Mouse (Mus musculus) CD4-positive, CD25-positive, alpha-beta regulatory T cell, adult 2 months (primary cell): ENCODE results near the gene Gm6164.
"Not testable (repeated sequence)": the region's sequence is repeated elsewhere in the genome, so short reads cannot be mapped to it uniquely, and the experiment has no call there.

Source experiments
- DNase-seq: peaks from one replicate; pipeline ENCODE4 v3.0.0-alpha.2; 2012; ENCODE audit warnings: low read depth, low spot score

Gm6164 gene

GRCm38 (mm10) chr7:20205507-20205906, at the start of gene Gm6164:
Gene Gm6164, minus strand, starts transcription at chr7:20205607.
- DNase-seq, result not testable (repeated sequence)

- DNase-seq, result not testable (repeated sequence)
Observed at GRCm38 (mm10) chr7:20233728-20234127, 28.3 kb upstream of the Gm6164 start, which contains the start of gene Gm4498. Gene Gm4498, minus strand, starts transcription at chr7:20233828.

GRCm38 (mm10) chr7:20193410-20193809, 12.0 kb downstream of the Gm6164 start, which contains the start of gene Vmn1r95:
Gene Vmn1r95, plus strand, starts transcription at chr7:20193710.
- not testable (repeated sequence) for DNase-seq

- not testable (repeated sequence) for DNase-seq
Observed at GRCm38 (mm10) chr7:20168277-20168676, 37.1 kb downstream of the Gm6164 start, which contains the start of gene Vmn1r94. Gene Vmn1r94, minus strand, starts transcription at chr7:20168377.
